Mouse (Mus musculus) intestine, embryonic 14.5 days (tissue): ENCODE data around the gene Olfr114. TPM values are rescaled to one million over a fixed set of nuclear protein-coding genes. Genes with fewer than 3 reads are reported as not detected.
A peak's percentile ranks its signal among the peaks of the same experiment; 100 is the strongest.

Experiments
- ATAC-seq: fragments of 200-750 bp; cut with Nextera tagmentation; replicated peaks from 2 replicates; pipeline ENCODE4 v1.8.0; 2017; ENCODE audit warnings: low read depth, moderate number of reproducible peaks, moderate TSS enrichment, moderate library complexity; ENCODE audit not compliant: low FRiP score, low TSS enrichment
- DNase-seq: peaks from one replicate; pipeline ENCODE4 v3.0.0-alpha.2; 2018; ENCODE audit warnings: low spot score
- H3K27ac ChIP-seq: fragments of 300-500 bp; sonication (generic); 2 replicates; pipeline ENCODE4 v1.5.1; 2014; ENCODE audit warnings: low read depth, mild to moderate bottlenecking, control low read depth
- H3K27me3 ChIP-seq: fragments of 300-500 bp; sonication (generic); replicated peaks from 2 replicates; pipeline ENCODE4 v1.6.1; 2014; ENCODE audit warnings: low read length, control low read depth; ENCODE audit not compliant: control insufficient read depth, insufficient read depth
- H3K36me3 ChIP-seq: fragments of 300-500 bp; sonication (generic); 2 replicates; pipeline ENCODE4 v1.6.1; 2014; ENCODE audit warnings: low read length, control low read depth; ENCODE audit not compliant: control insufficient read depth, insufficient read depth
- H3K4me1 ChIP-seq: fragments of 300-500 bp; sonication (generic); replicated peaks from 2 replicates; pipeline ENCODE4 v1.6.1; 2014; ENCODE audit warnings: low read length, control low read depth, mixed read lengths; ENCODE audit not compliant: control insufficient read depth, insufficient read depth
- H3K4me2 ChIP-seq: fragments of 300-500 bp; sonication (generic); 2 replicates; pipeline ENCODE4 v1.6.1; 2014; ENCODE audit warnings: low read length
- H3K4me3 ChIP-seq: fragments of 300-500 bp; sonication (generic); 2 replicates; pipeline ENCODE4 v1.5.1; 2014; ENCODE audit warnings: low read depth, low read length, control low read depth, mixed read lengths
- H3K9ac ChIP-seq: fragments of 300-500 bp; sonication (generic); 2 replicates; pipeline ENCODE4 v1.6.1; 2014; ENCODE audit warnings: mild to moderate bottlenecking, low read length
- H3K9me3 ChIP-seq: fragments of 300-500 bp; sonication (generic); 2 replicates; pipeline ENCODE4 v1.6.1; 2016; ENCODE audit warnings: low read length, control low read depth; ENCODE audit not compliant: control insufficient read depth
- WGBS: fragments of 180-500 bp; shearing (Covaris S2); extraction: QIAGEN DNeasy Blood & Tissue Kit; methylation state at CpG from one replicate; pipeline ENCODE4 v1.1.7; 2014; 5-methylcytosine and 5-hydroxymethylcytosine counted together
- polyA plus RNA-seq: library from polyadenylated mRNA; unstranded; fragments of >200 nt; fragmentation: Nextera tagmentation; extraction: Ambion mirVana; gene quantifications from 2 replicates; pipeline ENCODE4 v1.2.1, GENCODE M21; 2014

The Olfr114 gene
- not detected in 2 replicates for polyA plus RNA-seq

DNA sequence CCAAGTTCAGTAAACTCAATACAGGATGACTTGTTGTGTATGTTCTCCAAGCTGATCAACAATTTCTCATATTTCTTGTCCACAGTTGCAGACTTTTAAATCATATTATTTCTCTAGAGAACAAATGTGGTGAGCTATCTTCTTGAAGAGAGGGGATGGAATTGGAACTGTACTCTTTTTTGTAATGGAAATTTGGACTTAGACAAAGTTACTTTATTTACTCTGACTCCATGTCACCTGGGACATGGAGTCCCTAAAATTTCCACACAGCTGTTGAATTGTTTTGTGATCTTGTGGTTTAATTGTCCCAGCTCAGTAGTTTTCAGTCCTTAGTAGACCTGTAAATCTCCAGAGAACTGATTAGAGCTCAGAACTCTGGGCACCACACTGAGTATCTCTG, at the start of gene Olfr114:
TSS of gene Olfr114 (minus strand) at position 101 of the 400 bp plus-strand sequence.
- H3K27me3 ChIP-seq, result no peaks in the 10 kb centered on the region
- no peak for ATAC-seq
- DNase-seq, result no peak
- no peak within 1 kb of the TSS for H3K9ac ChIP-seq
- no peaks in the 10 kb centered on the region for H3K4me1 ChIP-seq
- H3K9me3 ChIP-seq, result no peaks in the 10 kb centered on the region
- H3K27ac ChIP-seq, result no peak within 1 kb of the TSS
- no peaks in the 10 kb centered on the region for H3K36me3 ChIP-seq
- no peak within 1 kb of the TSS for H3K4me2 ChIP-seq
- H3K4me3 ChIP-seq, result no peak within 1 kb of the TSS

DNA sequence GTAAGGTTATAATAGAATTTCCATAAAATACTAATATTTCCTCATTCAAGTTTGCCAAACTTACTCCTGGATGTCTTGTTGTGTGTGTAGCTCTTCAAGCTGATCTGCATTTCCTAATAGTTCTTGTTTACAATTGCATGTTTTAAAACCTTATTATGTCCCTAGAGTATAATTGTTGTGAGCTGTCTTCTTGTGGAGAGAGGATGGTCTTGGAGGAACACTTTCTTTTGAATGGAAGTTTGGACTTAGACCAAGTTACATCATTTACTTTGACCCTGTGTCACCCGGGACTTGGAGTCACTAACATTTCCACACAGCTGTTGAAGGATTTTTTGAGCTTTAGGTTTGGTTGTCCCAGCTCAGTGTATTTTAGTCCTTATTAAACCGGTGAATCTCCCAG, 34.5 kb upstream of the Olfr114 start, which contains the start of the genes Olfr115 and Olfr116:
TSS of gene Olfr115 (minus strand) at position 101 of the 400 bp plus-strand sequence.
TSS of gene Olfr116 (minus strand) at position 191 of the 400 bp plus-strand sequence.
- ATAC-seq (no peak), DNase-seq (no peak)
- Histone ChIP-seq H3K4me1 (no peaks in the 10 kb centered on the region), H3K4me2 (no peak within 1 kb of the TSS), H3K9me3 (no peaks in the 10 kb centered on the region), H3K9ac (no peak within 1 kb of the TSS), H3K4me3 (no peak within 1 kb of the TSS), H3K27me3 (no peaks in the 10 kb centered on the region), H3K27ac (no peak within 1 kb of the TSS), H3K36me3 (no peaks in the 10 kb centered on the region)
- WGBS, result 69% methylated on average over 2 of the region's 2 CpGs

DNA sequence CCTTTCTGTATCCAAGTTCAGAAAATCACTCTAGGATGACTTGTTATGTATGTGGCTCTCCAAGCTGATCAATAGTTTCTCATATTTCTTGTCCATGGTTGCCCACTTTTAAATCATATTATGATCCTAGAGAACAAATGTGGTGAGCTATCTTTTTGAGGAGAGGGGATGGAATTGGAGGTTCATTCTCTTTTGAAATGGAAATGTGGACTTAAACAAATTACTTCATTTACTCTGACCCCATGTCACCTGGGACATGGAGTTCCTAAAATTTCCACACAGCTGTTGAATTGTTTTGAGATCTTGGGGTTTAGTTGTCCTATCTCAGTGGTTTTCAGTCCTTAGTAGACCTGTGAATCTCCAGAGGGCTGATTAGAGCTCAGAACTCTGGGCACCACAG, 15.0 kb downstream of the Olfr114 start, which contains the start of gene Olfr113:
TSS of gene Olfr113 (minus strand) at position 101 of the 400 bp plus-strand sequence.
- Histone ChIP-seq H3K27ac (no peak within 1 kb of the TSS), H3K27me3 (no peaks in the 10 kb centered on the region), H3K9me3 (no peaks in the 10 kb centered on the region), H3K4me2 (no peak within 1 kb of the TSS), H3K4me1 (no peaks in the 10 kb centered on the region), H3K9ac (no peak within 1 kb of the TSS), H3K36me3 (no peaks in the 10 kb centered on the region), H3K4me3 (no peak within 1 kb of the TSS)
- ATAC-seq (no peak), DNase-seq (no peak)

DNA sequence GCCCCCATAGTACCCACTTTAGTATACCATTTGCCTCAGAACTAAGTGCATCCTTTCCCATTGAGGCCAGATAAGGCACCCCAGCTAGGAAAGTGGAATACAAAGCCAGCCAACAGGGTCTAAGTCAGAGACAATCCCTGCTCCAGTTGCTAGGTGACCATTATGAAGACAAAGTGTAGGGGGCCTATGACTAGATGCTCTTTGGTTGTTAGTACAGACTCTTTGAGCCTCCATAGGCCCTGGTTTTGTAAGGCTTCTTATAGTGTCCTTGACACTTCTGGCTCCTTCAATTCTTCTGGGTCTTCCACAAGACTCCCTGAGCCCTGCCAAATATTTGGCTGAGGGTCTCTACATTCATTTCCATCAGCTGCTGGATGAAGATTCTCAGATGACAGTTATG, 23.2 kb downstream of the Olfr114 start, which contains the start of gene Olfr112:
TSS of gene Olfr112 (minus strand) at position 101 of the 400 bp plus-strand sequence.
- H3K27ac ChIP-seq, result no peak within 1 kb of the TSS
- H3K4me3 ChIP-seq, result no peak within 1 kb of the TSS
- no peaks in the 10 kb centered on the region for H3K9me3 ChIP-seq
- no peak for ATAC-seq
- no peak within 1 kb of the TSS for H3K4me2 ChIP-seq
- no peaks in the 10 kb centered on the region for H3K27me3 ChIP-seq
- no peaks in the 10 kb centered on the region for H3K4me1 ChIP-seq
- no peak for DNase-seq
- H3K36me3 ChIP-seq, result no peaks in the 10 kb centered on the region
- H3K9ac ChIP-seq, result no peak within 1 kb of the TSS

DNA sequence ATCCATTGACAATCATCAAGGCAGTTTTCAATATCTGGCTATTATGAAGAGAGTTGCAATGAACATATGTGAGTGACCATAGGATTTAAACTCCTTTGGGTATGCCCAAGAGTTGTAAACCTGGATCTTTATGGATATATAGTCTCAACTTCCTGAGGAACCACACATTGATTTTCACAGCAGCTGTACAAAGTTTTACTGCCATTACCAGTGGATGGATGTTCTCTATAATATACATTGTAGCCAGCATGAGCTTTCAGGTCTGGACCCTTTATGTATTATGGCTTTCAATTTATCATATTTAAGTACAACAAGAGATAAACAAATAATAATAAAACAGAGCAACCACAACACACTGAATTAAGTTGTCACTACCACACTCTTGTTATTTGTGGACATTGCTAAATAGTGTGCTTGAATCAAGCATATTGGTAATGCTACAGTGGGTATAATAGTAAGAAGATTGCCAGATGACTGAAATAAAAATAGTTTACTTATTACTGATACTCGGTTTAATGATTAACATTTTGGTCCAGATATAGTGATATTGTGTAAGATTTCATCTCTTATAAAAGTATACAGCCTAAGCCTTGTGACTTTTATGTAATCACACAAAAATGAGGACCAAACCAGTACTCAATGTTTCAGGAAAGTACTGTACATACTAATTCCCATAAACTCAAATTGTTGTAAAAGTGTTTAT, 33.5 kb downstream of the Olfr114 start:
- peak; percentile 43; the same call in 1 of the 2 replicates for ATAC-seq
- Histone ChIP-seq H3K9ac (no peak overlapping the region), H3K27me3 (no peaks in the 10 kb centered on the region), H3K4me3 (no peak overlapping the region), H3K4me2 (no peak overlapping the region), H3K9me3 (no peaks in the 10 kb centered on the region), H3K36me3 (no peaks in the 10 kb centered on the region), H3K4me1 (no peaks in the 10 kb centered on the region), H3K27ac (no peak overlapping the region)
- 51% methylated on average over 1 of the region's 1 CpGs for WGBS
- no peak for DNase-seq

DNA sequence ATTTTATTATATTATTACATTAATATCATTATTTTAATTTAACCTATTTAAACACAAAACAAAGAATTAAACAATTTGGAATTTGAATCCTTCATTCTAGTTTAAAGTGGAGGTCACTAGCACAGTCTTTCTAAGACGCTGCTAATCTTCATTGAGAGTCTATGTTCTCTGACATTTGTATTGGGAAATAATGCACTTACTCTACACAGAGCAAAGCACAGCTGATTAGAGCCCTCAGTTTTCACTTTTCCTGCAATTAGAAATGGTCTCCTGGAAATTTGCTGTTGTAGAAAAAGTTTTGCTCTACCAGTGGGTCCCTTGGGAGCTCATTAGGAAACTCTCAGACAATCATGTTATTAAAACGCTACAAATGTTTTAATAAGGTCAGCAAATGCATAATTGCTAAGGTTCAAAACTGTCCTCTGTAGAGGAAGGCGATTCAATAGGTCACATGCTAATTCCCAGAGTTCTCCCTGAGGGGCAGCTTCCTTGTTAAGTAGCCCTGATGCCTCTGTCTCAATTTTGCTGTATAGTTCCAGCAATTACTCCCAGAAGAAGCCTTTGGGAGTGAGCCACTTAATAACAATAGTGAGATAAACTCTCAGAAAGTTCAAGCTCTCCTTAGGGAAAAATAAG, 48.6 kb downstream of the Olfr114 start:
- no peak overlapping the region for H3K9ac ChIP-seq
- no peaks in the 10 kb centered on the region for H3K36me3 ChIP-seq
- no peak for ATAC-seq
- DNase-seq, result no peak
- no peak overlapping the region for H3K4me3 ChIP-seq
- 65% methylated on average over 3 of the region's 3 CpGs for WGBS
- no peak overlapping the region for H3K4me2 ChIP-seq
- H3K4me1 ChIP-seq, result no peaks in the 10 kb centered on the region
- no peaks in the 10 kb centered on the region for H3K9me3 ChIP-seq
- no peak overlapping the region for H3K27ac ChIP-seq
- H3K27me3 ChIP-seq, result no peaks in the 10 kb centered on the region

DNA sequence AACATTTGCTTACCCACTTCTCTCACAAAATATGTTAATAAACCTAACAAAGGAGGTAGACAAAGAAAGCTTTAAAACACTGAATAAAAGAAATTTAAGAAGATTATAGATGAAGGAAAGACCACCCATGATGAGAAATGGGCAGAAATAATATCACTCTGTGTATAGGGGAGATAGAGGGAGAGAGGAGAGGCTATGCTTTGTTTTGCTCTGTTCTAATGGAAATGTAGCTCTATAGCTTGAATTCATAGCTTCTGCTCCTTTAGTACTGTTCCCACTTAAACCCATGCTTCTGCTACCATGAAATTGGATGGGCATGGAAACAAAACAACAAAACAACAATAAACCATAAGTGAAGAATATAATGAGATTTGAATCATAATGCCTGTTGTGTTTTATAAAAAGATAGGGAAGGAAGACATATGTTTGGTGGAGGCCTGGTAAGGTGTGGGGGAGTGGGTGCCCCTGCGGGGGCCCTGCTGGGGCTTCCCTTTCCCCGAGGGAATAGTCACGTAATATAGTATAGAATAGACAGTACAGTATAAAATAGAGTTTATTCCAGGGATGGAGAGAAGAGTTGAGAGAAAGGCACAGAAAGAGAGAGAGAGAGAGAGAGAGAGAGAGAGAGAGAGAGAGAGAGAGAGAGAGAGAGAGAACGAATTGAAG, 51.0 kb downstream of the Olfr114 start:
- Histone ChIP-seq H3K4me1 (no peaks in the 10 kb centered on the region), H3K9me3 (no peaks in the 10 kb centered on the region), H3K36me3 (no peaks in the 10 kb centered on the region), H3K4me3 (no peak overlapping the region), H3K27me3 (no peaks in the 10 kb centered on the region), H3K4me2 (no peak overlapping the region), H3K9ac (no peak overlapping the region), H3K27ac (no peak overlapping the region)
- DNase-seq (no peak), ATAC-seq (no peak)
- WGBS, result 76% methylated on average over 4 of the region's 4 CpGs
